Mouse (Mus musculus): Measurements from ENCODE around the gene Traf6.

DNA sequence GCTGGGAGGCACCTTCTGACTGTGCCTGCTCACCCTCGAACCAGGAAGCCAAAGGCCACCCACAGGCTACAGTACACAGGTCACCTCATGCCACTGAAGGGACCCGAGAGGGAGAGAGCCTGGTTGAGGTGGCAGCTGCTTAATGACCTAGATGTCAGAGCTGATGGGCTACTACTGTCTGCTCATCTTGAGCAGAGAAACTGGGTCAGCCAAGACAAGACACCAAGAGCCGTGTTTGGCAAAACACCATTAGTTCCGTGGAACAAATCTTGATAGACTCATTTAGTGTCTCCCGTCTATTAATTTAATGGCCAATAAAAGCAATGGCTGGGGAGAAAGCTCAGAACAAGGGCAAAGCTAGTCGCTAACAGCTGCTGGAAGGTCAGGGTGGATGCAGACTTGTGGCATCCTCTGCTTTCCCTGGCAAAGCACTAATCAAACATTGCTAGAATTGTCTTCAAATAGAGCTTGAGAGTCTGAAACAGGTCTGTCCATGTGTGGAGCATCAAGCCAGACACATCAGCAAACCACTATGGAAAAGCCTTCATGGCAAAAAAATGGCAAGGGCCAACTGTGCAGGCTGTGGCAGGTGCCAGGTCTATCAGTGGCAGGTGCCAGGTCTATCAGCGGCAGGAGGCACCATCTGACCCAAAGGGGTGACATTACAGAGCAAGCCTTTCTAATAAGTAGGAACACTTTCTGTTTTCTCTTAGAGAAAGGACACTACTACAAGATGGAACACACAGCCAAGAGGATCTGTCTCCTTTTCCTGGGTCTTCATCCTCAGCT lies 64.0 kb downstream of the Traf6 start:
- TF ChIP-seq CTCF (IDR thresholded peaks at IDR 0.05; ENCODE audit: insufficient read depth, low read length) (no peak), POLR2A (IDR thresholded peaks at IDR 0.05; ENCODE audit: borderline replicate concordance, extremely low read depth, low read depth, low read length) (no peak)
